In genomic region chr3:89434532-89434931, GRCm38 (mm10) we compare ENCODE assay signal across 18 mouse cellular contexts. TPM values are rescaled to one million over a fixed set of nuclear protein-coding genes. Genes with fewer than 3 reads are reported as not detected.
A peak's percentile ranks its signal among the peaks of the same experiment; 100 is the strongest.
DNase-seq lines count a peak whose midpoint lies in the region; ATAC-seq and TF ChIP-seq lines count a peak whose summit lies in the region.
"Had no signal": no experiment of that assay in that cellular context is flagged by ENCODE, and none has a peak within 500 bp of the region (broad histone marks: within the 10 kb centered on the region; RNA-seq: fewer than 3 reads in every experiment).

No protein-coding gene starts in this region.

- 0 out of 2 replicates have a peak overlapping the region, but pooled peaks have one; percentile 15 for H3K27ac ChIP-seq in hindbrain, embryonic 15.5 days (replicated peaks)
- no peak overlapping the region for H3K27ac ChIP-seq in hindbrain, embryonic 10.5 days
- H3K27ac ChIP-seq in ES-E14 (ENCODE audit: insufficient read depth, low read depth, low read length, poor library complexity, severe bottlenecking): no peak overlapping the region
- peak overlapping the region; percentile 34; the same call in 1 of the 2 replicates for H3K27ac ChIP-seq in embryonic facial prominence, embryonic 15.5 days (replicated peaks)
- H3K27ac ChIP-seq in limb, embryonic 14.5 days (replicated peaks; ENCODE audit: low read depth, low read length): peak overlapping the region; percentile 55; the same call in 1 of the 2 replicates
- H3K27ac ChIP-seq: heart, adult 2 months; heart, embryonic 15.5 days; kidney, postnatal 0 days; left cerebral cortex, adult 2 months had no signal

- no peak for TF ChIP-seq POLR2A in limb, embryonic 14.5 days (IDR thresholded peaks at IDR 0.05; ENCODE audit: borderline replicate concordance, extremely low read depth, insufficient read depth, insufficient read length)

- peaks cover 36% of the 10 kb centered on the region for H3K4me1 ChIP-seq in hindbrain, embryonic 15.5 days (replicated peaks)
- peaks cover 57% of the 10 kb centered on the region for H3K4me1 ChIP-seq in hindbrain, embryonic 10.5 days (replicated peaks)
- peaks cover 3 to 27% of the 10 kb centered on the region in 2 experiments; a peak in 2 of 4 replicates for H3K4me1 ChIP-seq in ES-E14 (ENCODE audit: control insufficient read depth in 2 of 2, insufficient read depth in 2 of 2, low read length in 2 of 2, poor library complexity in 1 of 2)
- H3K4me1 ChIP-seq in embryonic facial prominence, embryonic 15.5 days: peaks cover 34% of the 10 kb centered on the region
- peaks cover 16% of the 10 kb centered on the region for H3K4me1 ChIP-seq in limb, embryonic 14.5 days (ENCODE audit: control insufficient read depth, insufficient read depth, low read length)

- no peaks in the 10 kb centered on the region for H3K27me3 ChIP-seq in hindbrain, embryonic 15.5 days
- H3K27me3 ChIP-seq in hindbrain, embryonic 10.5 days (ENCODE audit: insufficient read depth, poor library complexity, severe bottlenecking): no peaks in the 10 kb centered on the region
- no peaks in the 10 kb centered on the region for H3K27me3 ChIP-seq in embryonic facial prominence, embryonic 15.5 days
- H3K27me3 ChIP-seq in limb, embryonic 14.5 days (ENCODE audit: control insufficient read depth, insufficient read depth, low read length): no peaks in the 10 kb centered on the region
- H3K27me3 ChIP-seq: heart, embryonic 15.5 days; midbrain, embryonic 12.5 days had no signal

- ATAC-seq in hindbrain, embryonic 15.5 days (ENCODE audit: low FRiP score, low read depth): no peak
- ATAC-seq in embryonic facial prominence, embryonic 15.5 days (ENCODE audit: insufficient number of reproducible peaks, low FRiP score, low TSS enrichment, low read depth): no peak
- no peak for ATAC-seq in limb, embryonic 14.5 days (ENCODE audit: low FRiP score, low read depth)
- ATAC-seq: intestine, postnatal 0 days had no signal

- no peak for DNase-seq in hindbrain, embryonic 10.5 days (ENCODE audit: low spot score)
- no peak for DNase-seq in ES-E14 (ENCODE audit: low read depth, low spot score)
- DNase-seq in limb, embryonic 14.5 days (ENCODE audit: low spot score): no peak
- DNase-seq in kidney, postnatal 4 days: no peak
- no peak for DNase-seq in cerebellum, adult 18-20 months
- DNase-seq: cerebellum, postnatal 25 days; heart, adult 2 months; liver; lung, adult 2 months; lung, postnatal 36 days; thymus, adult 2 months had no signal

- peaks cover 26% of the 10 kb centered on the region for H3K36me3 ChIP-seq in hindbrain, embryonic 15.5 days
- H3K36me3 ChIP-seq in hindbrain, embryonic 10.5 days: peaks cover 33% of the 10 kb centered on the region
- peaks cover 15% of the 10 kb centered on the region for H3K36me3 ChIP-seq in ES-E14 (ENCODE audit: control insufficient read depth, insufficient read depth, low read length, poor library complexity, severe bottlenecking)
- H3K36me3 ChIP-seq in embryonic facial prominence, embryonic 15.5 days: peaks cover 26% of the 10 kb centered on the region
- H3K36me3 ChIP-seq in limb, embryonic 14.5 days (ENCODE audit: control insufficient read depth, insufficient read depth, low read length): peaks cover 26% of the 10 kb centered on the region

- 0 out of 2 replicates have a peak overlapping the region, but pooled peaks have one; percentile 2 for H3K4me2 ChIP-seq in hindbrain, embryonic 15.5 days
- H3K4me2 ChIP-seq in embryonic facial prominence, embryonic 15.5 days (replicated peaks): no peak overlapping the region
- H3K4me2 ChIP-seq in limb, embryonic 14.5 days (replicated peaks; ENCODE audit: low read depth, low read length, severe bottlenecking): no peak overlapping the region
- H3K4me2 ChIP-seq: heart, embryonic 15.5 days; midbrain, embryonic 12.5 days had no signal

- no peaks in the 10 kb centered on the region for H3K9me3 ChIP-seq in hindbrain, embryonic 15.5 days
- no peaks in the 10 kb centered on the region for H3K9me3 ChIP-seq in hindbrain, embryonic 10.5 days
- H3K9me3 ChIP-seq in ES-E14 (ENCODE audit: control insufficient read depth, insufficient read depth, low read depth, low read length): no peaks in the 10 kb centered on the region
- no peaks in the 10 kb centered on the region for H3K9me3 ChIP-seq in embryonic facial prominence, embryonic 15.5 days (replicated peaks)
- H3K9me3 ChIP-seq in limb, embryonic 14.5 days (ENCODE audit: control insufficient read depth, low read length): no peaks in the 10 kb centered on the region
- H3K9me3 ChIP-seq: heart, embryonic 15.5 days; midbrain, embryonic 12.5 days had no signal

- no peak overlapping the region for H3K4me3 ChIP-seq in hindbrain, embryonic 15.5 days
- no peak overlapping the region for H3K4me3 ChIP-seq in hindbrain, embryonic 10.5 days
- H3K4me3 ChIP-seq in ES-E14 (ENCODE audit: insufficient read depth in 1 of 2, low read depth in 1 of 2, low read length in 2 of 2, poor library complexity in 1 of 2, severe bottlenecking in 1 of 2): peak overlapping the region in 1 of 2 experiments; percentile 11; a peak in 1 of 4 replicates
- no peak overlapping the region for H3K4me3 ChIP-seq in embryonic facial prominence, embryonic 15.5 days (replicated peaks)
- no peak overlapping the region for H3K4me3 ChIP-seq in limb, embryonic 14.5 days (replicated peaks; ENCODE audit: low read length)
- H3K4me3 ChIP-seq: heart, adult 2 months; heart, embryonic 15.5 days; left cerebral cortex, adult 2 months; midbrain, embryonic 12.5 days had no signal

- in situ Hi-C loops in ES-E14 (cut with MboI; ENCODE audit: low sequenced_read_pairs in 2 of 2, unreplicated experiment in 2 of 2): no loop called here

- WGBS in hindbrain, embryonic 15.5 days: 87% methylated on average over 11 of the region's 11 CpGs
- WGBS in hindbrain, embryonic 10.5 days: 81% methylated on average over 11 of the region's 11 CpGs
- 68% methylated on average over 11 of the region's 11 CpGs for WGBS in embryonic facial prominence, embryonic 15.5 days
- 81% methylated on average over 11 of the region's 11 CpGs for WGBS in limb, embryonic 14.5 days

- H3K9ac ChIP-seq in hindbrain, embryonic 15.5 days: no peak overlapping the region
- H3K9ac ChIP-seq in ES-E14 (ENCODE audit: insufficient read depth, low read depth, low read length, poor library complexity, severe bottlenecking): peak overlapping the region; percentile 4; the same call in 1 of the 2 replicates
- H3K9ac ChIP-seq in embryonic facial prominence, embryonic 15.5 days: no peak overlapping the region
- no peak overlapping the region for H3K9ac ChIP-seq in limb, embryonic 14.5 days (ENCODE audit: low read depth, low read length, severe bottlenecking)
- H3K9ac ChIP-seq: heart, embryonic 15.5 days; midbrain, embryonic 12.5 days had no signal

TF ChIP-seq in ES-E14, 5 proteins besides CTCF, POLR2A, EP300 and RAD21:
- TF ChIP-seq HCFC1 (IDR thresholded peaks at IDR 0.05; ENCODE audit: borderline replicate concordance, insufficient read depth, low read length): no peak
- no peak for TF ChIP-seq ZC3H11A (IDR thresholded peaks at IDR 0.05; ENCODE audit: borderline replicate concordance, low read depth, low read length)
- no peak for TF ChIP-seq ZNF384 (IDR thresholded peaks at IDR 0.05; ENCODE audit: low read depth, low read length)
TF ChIP-seq in ES-E14: peak in this region for 0.

RNA-seq across cellular contexts. Expression of gene Pbxip1, which starts 2.0 kb away (rescaled TPM):
- polyA plus RNA-seq in hindbrain, embryonic 15.5 days (2015; fragmentation: Nextera tagmentation; extraction: Ambion mirVana): 18.1 and 20.4 TPM in 2 replicates
- 21.1 and 21.6 TPM in 2 replicates for polyA plus RNA-seq in hindbrain, embryonic 10.5 days (2016; fragmentation: Nextera tagmentation; extraction: Ambion mirVana)
- 19.3 and 20.8 TPM in 2 replicates for total RNA-seq in ES-E14 (2012; rRNA removed)
- polyA plus RNA-seq in embryonic facial prominence, embryonic 15.5 days (2015; fragmentation: Nextera tagmentation; extraction: Ambion mirVana): 38.3 and 40.4 TPM in 2 replicates
- polyA plus RNA-seq in limb, embryonic 14.5 days (2012; rRNA removed): 31.4 and 32.8 TPM in 2 replicates
- 17.9 and 21.2 TPM in 2 replicates for polyA plus RNA-seq in limb, embryonic 14.5 days (2014; fragmentation: Nextera tagmentation; extraction: Ambion mirVana)

RNA-seq across cellular contexts. Expression of gene Pygo2, which starts 4.5 kb away (rescaled TPM):
- polyA plus RNA-seq in hindbrain, embryonic 15.5 days (2015; fragmentation: Nextera tagmentation; extraction: Ambion mirVana): 43.1 and 45.8 TPM in 2 replicates
- polyA plus RNA-seq in hindbrain, embryonic 10.5 days (2016; fragmentation: Nextera tagmentation; extraction: Ambion mirVana): 46.0 and 50.4 TPM in 2 replicates
- total RNA-seq in ES-E14 (2012; rRNA removed): 39.2 and 50.3 TPM in 2 replicates
- polyA plus RNA-seq in embryonic facial prominence, embryonic 15.5 days (2015; fragmentation: Nextera tagmentation; extraction: Ambion mirVana): 47.7 and 51.3 TPM in 2 replicates
- polyA plus RNA-seq in limb, embryonic 14.5 days (2012; rRNA removed): 83.4 and 121 TPM in 2 replicates
- polyA plus RNA-seq in limb, embryonic 14.5 days (2014; fragmentation: Nextera tagmentation; extraction: Ambion mirVana): 58.3 and 65.3 TPM in 2 replicates

RNA-seq across cellular contexts. Expression of gene Shc1, which starts 16.3 kb away (rescaled TPM):
- 20.0 and 21.8 TPM in 2 replicates for polyA plus RNA-seq in hindbrain, embryonic 15.5 days (2015; fragmentation: Nextera tagmentation; extraction: Ambion mirVana)
- 58.3 and 68.1 TPM in 2 replicates for polyA plus RNA-seq in hindbrain, embryonic 10.5 days (2016; fragmentation: Nextera tagmentation; extraction: Ambion mirVana)
- total RNA-seq in ES-E14 (2012; rRNA removed): 66.9 and 72.0 TPM in 2 replicates
- 110 and 113 TPM in 2 replicates for polyA plus RNA-seq in embryonic facial prominence, embryonic 15.5 days (2015; fragmentation: Nextera tagmentation; extraction: Ambion mirVana)
- polyA plus RNA-seq in limb, embryonic 14.5 days (2012; rRNA removed): 134 and 166 TPM in 2 replicates
- 72.5 and 80.0 TPM in 2 replicates for polyA plus RNA-seq in limb, embryonic 14.5 days (2014; fragmentation: Nextera tagmentation; extraction: Ambion mirVana)

RNA-seq across cellular contexts. Expression of gene Cks1b, which starts 16.3 kb away (rescaled TPM):
- polyA plus RNA-seq in hindbrain, embryonic 15.5 days (2015; fragmentation: Nextera tagmentation; extraction: Ambion mirVana): 95.9 and 110 TPM in 2 replicates
- 535 and 648 TPM in 2 replicates for polyA plus RNA-seq in hindbrain, embryonic 10.5 days (2016; fragmentation: Nextera tagmentation; extraction: Ambion mirVana)
- total RNA-seq in ES-E14 (2012; rRNA removed): 162 and 190 TPM in 2 replicates
- polyA plus RNA-seq in embryonic facial prominence, embryonic 15.5 days (2015; fragmentation: Nextera tagmentation; extraction: Ambion mirVana): 342 and 356 TPM in 2 replicates
- 247 and 268 TPM in 2 replicates for polyA plus RNA-seq in limb, embryonic 14.5 days (2012; rRNA removed)
- 473 and 476 TPM in 2 replicates for polyA plus RNA-seq in limb, embryonic 14.5 days (2014; fragmentation: Nextera tagmentation; extraction: Ambion mirVana)

RNA-seq across cellular contexts. Expression of gene Pmvk, which starts 19.8 kb away (rescaled TPM):
- 127 and 130 TPM in 2 replicates for polyA plus RNA-seq in hindbrain, embryonic 15.5 days (2015; fragmentation: Nextera tagmentation; extraction: Ambion mirVana)
- 71.4 and 87.8 TPM in 2 replicates for polyA plus RNA-seq in hindbrain, embryonic 10.5 days (2016; fragmentation: Nextera tagmentation; extraction: Ambion mirVana)
- total RNA-seq in ES-E14 (2012; rRNA removed): 35.0 and 38.6 TPM in 2 replicates
- 51.3 and 59.1 TPM in 2 replicates for polyA plus RNA-seq in embryonic facial prominence, embryonic 15.5 days (2015; fragmentation: Nextera tagmentation; extraction: Ambion mirVana)
- polyA plus RNA-seq in limb, embryonic 14.5 days (2012; rRNA removed): 41.8 and 47.2 TPM in 2 replicates
- polyA plus RNA-seq in limb, embryonic 14.5 days (2014; fragmentation: Nextera tagmentation; extraction: Ambion mirVana): 46.5 and 52.3 TPM in 2 replicates

Comparison
In these comparisons a context has a peak if more than half of its experiments do, and no peak if none do; other contexts are left out.
1. H3K27ac ChIP-seq: peak in hindbrain, embryonic 15.5 days (single experiment), embryonic facial prominence, embryonic 15.5 days (single experiment) and limb, embryonic 14.5 days (single experiment); none in hindbrain, embryonic 10.5 days (single experiment) and ES-E14 (single experiment).